Mouse (Mus musculus) hindbrain, postnatal 0 days (tissue): ENCODE data around the gene Pex7. TPM values are rescaled to one million over a fixed set of nuclear protein-coding genes. Genes with fewer than 3 reads are reported as not detected.
A peak's percentile ranks its signal among the peaks of the same experiment; 100 is the strongest.

Experiments used
- ATAC-seq: fragments of 200-750 bp; cut with Nextera tagmentation; 2 replicates; pipeline ENCODE4 v1.8.0; 2017; ENCODE audit warnings: mild to moderate bottlenecking, moderate TSS enrichment, moderate library complexity
- DNase-seq: peaks from one replicate; pipeline ENCODE4 v3.0.0-alpha.2; 2015; ENCODE audit warnings: low spot score
- H3K27ac ChIP-seq: fragments of 300-500 bp; sonication (generic); 2 replicates; pipeline ENCODE4 v1.5.1; 2014; ENCODE audit warnings: mild to moderate bottlenecking
- H3K27me3 ChIP-seq: fragments of 300-500 bp; sonication (generic); 2 replicates; pipeline ENCODE4 v1.6.1; 2014; ENCODE audit warnings: low read length, mixed read lengths; ENCODE audit not compliant: insufficient read depth
- H3K36me3 ChIP-seq: fragments of 300-500 bp; sonication (generic); 2 replicates; pipeline ENCODE4 v1.6.1; 2014; ENCODE audit warnings: low read length, mixed read lengths; ENCODE audit not compliant: insufficient read depth
- H3K4me1 ChIP-seq: fragments of 300-500 bp; sonication (generic); 2 replicates; pipeline ENCODE4 v1.6.1; 2014; ENCODE audit warnings: antibody characterized with exemption, low read length, mixed read lengths; ENCODE audit not compliant: insufficient read depth
- H3K4me2 ChIP-seq: fragments of 300-500 bp; sonication (generic); 2 replicates; pipeline ENCODE4 v1.6.1; 2014; ENCODE audit warnings: low read depth, mild to moderate bottlenecking, low read length, moderate library complexity, mixed read lengths
- H3K4me3 ChIP-seq: fragments of 300-500 bp; sonication (generic); 2 replicates; pipeline ENCODE4 v1.5.1; 2014; ENCODE audit warnings: low read length
- H3K9ac ChIP-seq: fragments of 300-500 bp; sonication (generic); replicated peaks from 2 replicates; pipeline ENCODE4 v1.6.1; 2014; ENCODE audit warnings: mild to moderate bottlenecking, low read length, moderate library complexity, mixed read lengths
- H3K9me3 ChIP-seq: fragments of 300-500 bp; sonication (generic); 2 replicates; pipeline ENCODE4 v1.6.1; 2016; ENCODE audit warnings: low read length, mixed read lengths
- CTCF ChIP-seq: IDR thresholded peaks from 2 replicates; pipeline ENCODE4 v1.5.1; 2016; ENCODE audit warnings: antibody characterized with exemption, control low read depth, low read depth
- WGBS: fragments of 180-500 bp; shearing (Covaris S2); extraction: QIAGEN DNeasy Blood & Tissue Kit; methylation state at CpG from one replicate; pipeline ENCODE4 v1.1.7; 2014; 5-methylcytosine and 5-hydroxymethylcytosine counted together
- polyA plus RNA-seq: library from polyadenylated mRNA; unstranded; fragments of >200 nt; fragmentation: Nextera tagmentation; extraction: Ambion mirVana; gene quantifications from 2 replicates; pipeline ENCODE4 v1.2.1, GENCODE M21; 2015
- total RNA-seq: library from RNA; depleted of rRNA; stranded (reverse); fragments of >200 nt; gene quantifications from 2 replicates; pipeline ENCODE4 v1.2.3, GENCODE M21; 2014

Pex7 gene
- total and polyA plus RNA-seq, 2 experiments from 2014 or later: 30.6 to 39.7 TPM

GRCm38 (mm10) chr10:19884409-19884808, 23.1 kb downstream of the Pex7 start:
- no peaks in the 10 kb centered on the region for H3K27me3 ChIP-seq
- whole genome bisulfite sequencing: 78% methylated on average over 4 of the region's 4 CpGs
- H3K4me3 ChIP-seq: no peak overlapping the region
- ATAC-seq (no peak), DNase-seq (no peak)
- H3K27ac ChIP-seq: no peak overlapping the region
- H3K4me2 ChIP-seq: no peak overlapping the region
- H3K4me1 ChIP-seq: no peaks in the 10 kb centered on the region
- TF ChIP-seq CTCF: no peak
- no peaks in the 10 kb centered on the region for H3K9me3 ChIP-seq
- no peaks in the 10 kb centered on the region for H3K36me3 ChIP-seq
- no peak overlapping the region for H3K9ac ChIP-seq

GRCm38 (mm10) chr10:19880437-19880836, 27.1 kb downstream of the Pex7 start:
- Histone ChIP-seq H3K4me3 (no peak overlapping the region), H3K27ac (no peak overlapping the region), H3K4me1 (no peaks in the 10 kb centered on the region), H3K9ac (no peak overlapping the region), H3K36me3 (no peaks in the 10 kb centered on the region), H3K9me3 (no peaks in the 10 kb centered on the region), H3K27me3 (no peaks in the 10 kb centered on the region), H3K4me2 (no peak overlapping the region)
- ATAC-seq (no peak), DNase-seq (no peak)
- TF ChIP-seq CTCF: no peak
- 80% methylated on average over 3 of the region's 3 CpGs for WGBS

GRCm38 (mm10) chr10:19879161-19879560, 28.3 kb downstream of the Pex7 start:
- H3K27me3 ChIP-seq: no peaks in the 10 kb centered on the region
- peak; percentile 33 for DNase-seq

DNA sequence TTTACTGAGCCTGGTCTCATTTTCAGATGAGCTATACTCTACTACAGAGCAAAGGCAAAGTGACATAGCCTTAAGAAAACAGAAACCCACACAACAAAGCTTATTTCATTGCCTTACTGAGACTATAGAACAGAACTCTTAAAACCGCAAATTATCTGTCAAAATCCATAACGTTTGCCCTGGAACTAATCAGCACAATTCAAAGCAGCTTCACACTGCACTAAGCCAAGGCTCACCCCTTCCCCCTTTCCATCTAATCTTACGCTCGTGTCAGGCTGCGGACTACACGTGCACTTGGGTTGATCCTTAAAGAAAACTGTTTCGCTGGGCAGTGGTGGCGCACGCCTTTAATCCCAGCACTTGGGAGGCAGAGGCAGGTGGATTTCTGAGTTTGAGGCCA, 29.8 kb downstream of the Pex7 start:
- no peak for ATAC-seq
- no peaks in the 10 kb centered on the region for H3K4me1 ChIP-seq
- H3K9me3 ChIP-seq: no peaks in the 10 kb centered on the region
- DNase-seq: no peak
- TF ChIP-seq CTCF: no peak
- no peak overlapping the region for H3K27ac ChIP-seq
- WGBS: 83% methylated on average over 9 of the region's 9 CpGs
- no peaks in the 10 kb centered on the region for H3K36me3 ChIP-seq
- no peak overlapping the region for H3K4me3 ChIP-seq
- H3K27me3 ChIP-seq: no peaks in the 10 kb centered on the region
- H3K9ac ChIP-seq: no peak overlapping the region
- H3K4me2 ChIP-seq: no peak overlapping the region

More at GRCm38 (mm10) chr10:19879161-19879560, 28.3 kb downstream of the Pex7 start:
- no peak overlapping the region for H3K9ac ChIP-seq
- H3K27ac ChIP-seq: no peak overlapping the region
- 70% methylated on average over 6 of the region's 6 CpGs for WGBS
- no peaks in the 10 kb centered on the region for H3K9me3 ChIP-seq
- TF ChIP-seq CTCF: no peak
- no peaks in the 10 kb centered on the region for H3K4me1 ChIP-seq
- no peak for ATAC-seq
- no peak overlapping the region for H3K4me2 ChIP-seq
- no peaks in the 10 kb centered on the region for H3K36me3 ChIP-seq
- H3K4me3 ChIP-seq: no peak overlapping the region

DNA sequence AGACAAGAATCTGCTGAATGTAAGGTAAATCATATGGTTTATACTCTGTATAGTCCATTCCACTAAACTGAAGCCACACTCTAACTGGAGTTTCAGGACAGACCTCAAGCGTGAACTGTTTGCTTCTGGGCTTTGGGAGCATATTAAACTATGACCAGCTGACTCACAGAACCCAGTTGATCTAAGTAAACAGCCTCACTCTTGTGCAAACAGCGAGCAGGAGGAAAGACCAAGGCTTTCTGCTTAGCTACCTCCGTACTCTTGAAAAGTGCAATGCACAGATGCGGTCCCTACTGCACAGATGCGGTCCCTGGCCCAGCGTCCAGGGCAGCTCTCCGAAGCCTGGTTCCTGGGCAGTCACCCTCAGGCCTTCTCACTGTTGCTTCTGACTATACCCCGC, 30.2 kb downstream of the Pex7 start:
- no peak overlapping the region for H3K4me2 ChIP-seq
- no peaks in the 10 kb centered on the region for H3K9me3 ChIP-seq
- H3K4me3 ChIP-seq: no peak overlapping the region
- no peak overlapping the region for H3K9ac ChIP-seq
- H3K27ac ChIP-seq: no peak overlapping the region
- DNase-seq (no peak), ATAC-seq (no peak)
- TF ChIP-seq CTCF: no peak
- no peaks in the 10 kb centered on the region for H3K36me3 ChIP-seq
- no peaks in the 10 kb centered on the region for H3K4me1 ChIP-seq
- 85% methylated on average over 8 of the region's 8 CpGs for WGBS
- no peaks in the 10 kb centered on the region for H3K27me3 ChIP-seq

DNA sequence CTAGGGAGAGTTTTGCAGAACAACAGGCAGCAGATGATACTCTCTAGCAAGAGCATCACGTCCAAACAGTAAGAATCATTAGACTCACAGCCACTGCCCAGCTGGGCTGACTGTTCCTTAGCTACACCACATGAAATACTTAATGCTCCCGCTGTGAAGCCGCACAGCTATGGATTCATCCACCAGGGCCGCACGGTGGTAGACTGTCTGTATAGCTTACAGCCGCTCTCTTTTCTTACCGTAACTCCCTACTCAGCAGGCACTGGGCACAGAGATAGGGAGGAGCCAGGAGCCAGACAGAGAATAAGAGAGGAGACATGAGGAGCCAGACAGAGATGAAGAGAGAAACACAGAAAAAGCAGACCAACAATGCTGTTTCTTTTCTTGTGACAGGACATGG, 30.8 kb downstream of the Pex7 start:
- Histone ChIP-seq H3K9ac (no peak overlapping the region), H3K9me3 (no peaks in the 10 kb centered on the region), H3K4me3 (no peak overlapping the region), H3K27ac (no peak overlapping the region), H3K27me3 (no peaks in the 10 kb centered on the region), H3K4me2 (no peak overlapping the region), H3K36me3 (no peaks in the 10 kb centered on the region), H3K4me1 (no peaks in the 10 kb centered on the region)
- 0 out of 2 replicates have a peak, but pooled peaks have one; percentile 8 for TF ChIP-seq CTCF
- 30% methylated on average over 7 of the region's 7 CpGs for WGBS
- ATAC-seq (peak; percentile 61; the same call in 1 of the 2 replicates), DNase-seq (peak; percentile 16)

GRCm38 (mm10) chr10:19875346-19875745, 32.1 kb downstream of the Pex7 start:
- WGBS: 84% methylated on average over 5 of the region's 5 CpGs
- no peak for TF ChIP-seq CTCF
- Histone ChIP-seq H3K9me3 (no peaks in the 10 kb centered on the region), H3K27ac (no peak overlapping the region), H3K4me1 (no peaks in the 10 kb centered on the region), H3K27me3 (no peaks in the 10 kb centered on the region), H3K4me3 (no peak overlapping the region), H3K9ac (no peak overlapping the region), H3K36me3 (no peaks in the 10 kb centered on the region), H3K4me2 (no peak overlapping the region)
- ATAC-seq (no peak), DNase-seq (no peak)
